Mouse (Mus musculus) kidney, adult 18-20 months (tissue): ENCODE measurements around the gene Asl.

Experiments
- DNase-seq: peaks from one replicate; pipeline ENCODE4 v3.0.0; 2021

Asl gene

GRCm38 (mm10) chr5:130029142-130029897, at the start of gene Asl, which contains the start of gene Crcp:
Asl (minus strand) TSS chr5:130029247.
Crcp (plus strand) TSS chr5:130029290.
- DNase-seq: peak; percentile 91

- DNase-seq: no peak
These were observed 49.7 kb upstream of the Asl start for GRCm38 (mm10) chr5:130078834-130079156.

GRCm38 (mm10) chr5:130078096-130078833, 49.2 kb upstream of the Asl start:
- no peak for DNase-seq

- DNase-seq: no peak
These were observed 47.3 kb upstream of the Asl start for GRCm38 (mm10) chr5:130076396-130076795.

- DNase-seq: no peak
These were observed 45.4 kb upstream of the Asl start for GRCm38 (mm10) chr5:130074491-130074890.

GRCm38 (mm10) chr5:130073026-130073425, 44.0 kb upstream of the Asl start, which contains the start of gene Tpst1:
Tpst1 (plus strand) TSS chr5:130073326.
- no peak for DNase-seq

GRCm38 (mm10) chr5:130067841-130068264, 38.8 kb upstream of the Asl start:
- DNase-seq: no peak

GRCm38 (mm10) chr5:130065579-130065978, 36.5 kb upstream of the Asl start:
- no peak for DNase-seq

GRCm38 (mm10) chr5:130063760-130064159, 34.7 kb upstream of the Asl start:
- no peak for DNase-seq

- DNase-seq: no peak
These were observed 33.0 kb upstream of the Asl start for GRCm38 (mm10) chr5:130062096-130062495.

- no peak for DNase-seq
These were observed 31.2 kb upstream of the Asl start for GRCm38 (mm10) chr5:130060329-130060665.

GRCm38 (mm10) chr5:130059413-130060328, 30.6 kb upstream of the Asl start:
- DNase-seq: no peak

- no peak for DNase-seq
These were observed 27.3 kb upstream of the Asl start for GRCm38 (mm10) chr5:130056303-130056702.

- no peak for DNase-seq
These were observed 26.6 kb upstream of the Asl start for GRCm38 (mm10) chr5:130055688-130056087.

GRCm38 (mm10) chr5:130052955-130053354, 23.9 kb upstream of the Asl start:
- DNase-seq: no peak

GRCm38 (mm10) chr5:130052510-130052909, 23.5 kb upstream of the Asl start:
- no peak for DNase-seq

- no peak for DNase-seq
These were observed 22.2 kb upstream of the Asl start for GRCm38 (mm10) chr5:130051073-130051860.

- DNase-seq: no peak
These were observed 21.4 kb upstream of the Asl start for GRCm38 (mm10) chr5:130050416-130050815.

- DNase-seq: no peak
These were observed 19.9 kb upstream of the Asl start for GRCm38 (mm10) chr5:130048786-130049520.

- DNase-seq: no peak
These were observed 18.0 kb upstream of the Asl start for GRCm38 (mm10) chr5:130047013-130047412.

- no peak for DNase-seq
These were observed 17.5 kb upstream of the Asl start for GRCm38 (mm10) chr5:130046589-130046988.

- no peak for DNase-seq
These were observed 17.1 kb upstream of the Asl start for GRCm38 (mm10) chr5:130046100-130046499.
